Comparison of ENCODE assay signal across 8 mouse cellular contexts in genomic region chr13:18124368-18124767, GRCm38 (mm10).
DNase-seq lines count a peak whose midpoint lies in the region; ATAC-seq and TF ChIP-seq lines count a peak whose summit lies in the region.

No protein-coding gene starts in this region.

- peak; percentile 47 for DNase-seq in urinary bladder, postnatal 14 days (ENCODE audit: low spot score)
- no peak for DNase-seq in urinary bladder, postnatal 10 days (ENCODE audit: low spot score)
- DNase-seq in heart, postnatal 4 days: peak; percentile 55
- DNase-seq in layer of hippocampus, adult 2 months (ENCODE audit: low spot score in 2 of 2): peak; percentile 40 to 56
- peak; percentile 68 for DNase-seq in right cerebral cortex, postnatal 14 days

- H3K27me3 ChIP-seq in embryonic facial prominence, embryonic 13.5 days: no peaks in the 10 kb centered on the region
- H3K27me3 ChIP-seq in lung, embryonic 16.5 days (ENCODE audit: control insufficient read depth, insufficient read depth, low read depth, low read length): no peaks in the 10 kb centered on the region

- peak overlapping the region; percentile 21 for H3K4me3 ChIP-seq in embryonic facial prominence, embryonic 13.5 days
- H3K4me3 ChIP-seq in layer of hippocampus, adult 2 months: peak overlapping the region; percentile 33
- 0 out of 2 replicates have a peak overlapping the region, but pooled peaks have one; percentile 25 for H3K4me3 ChIP-seq in lung, embryonic 16.5 days (ENCODE audit: low read length)

- 21% methylated on average over 13 of the region's 13 CpGs for WGBS in embryonic facial prominence, embryonic 13.5 days
- WGBS in lung, embryonic 16.5 days: 19% methylated on average over 13 of the region's 13 CpGs

- peaks cover 10% of the 10 kb centered on the region for H3K4me1 ChIP-seq in embryonic facial prominence, embryonic 13.5 days
- no peaks in the 10 kb centered on the region for H3K4me1 ChIP-seq in lung, embryonic 16.5 days (replicated peaks; ENCODE audit: control insufficient read depth, insufficient read depth, low read length)

- ATAC-seq in embryonic facial prominence, embryonic 13.5 days (ENCODE audit: insufficient number of reproducible peaks, insufficient read depth, low FRiP score, low TSS enrichment, low read depth): no peak
- ATAC-seq in lung, embryonic 16.5 days (ENCODE audit: low read depth): no peak
- no peak for ATAC-seq in megakaryocyte-erythroid progenitor cell, adult 5-6 weeks (replicated peaks; ENCODE audit: low FRiP score, low TSS enrichment, poor library complexity, severe bottlenecking)

- peak; percentile 88 for TF ChIP-seq CTCF in layer of hippocampus, adult 2 months (conservative IDR thresholded peaks at IDR 0.05)

- H3K4me2 ChIP-seq in embryonic facial prominence, embryonic 13.5 days: peak overlapping the region; percentile 50
- peak overlapping the region; percentile 50 for H3K4me2 ChIP-seq in lung, embryonic 16.5 days (ENCODE audit: low read depth, low read length)

- H3K9me3 ChIP-seq in embryonic facial prominence, embryonic 13.5 days: no peaks in the 10 kb centered on the region
- H3K9me3 ChIP-seq in lung, embryonic 16.5 days (ENCODE audit: control insufficient read depth, low read length): no peaks in the 10 kb centered on the region

- no peaks in the 10 kb centered on the region for H3K36me3 ChIP-seq in embryonic facial prominence, embryonic 13.5 days
- no peaks in the 10 kb centered on the region for H3K36me3 ChIP-seq in lung, embryonic 16.5 days (ENCODE audit: control insufficient read depth, insufficient read depth, low read length)

- H3K9ac ChIP-seq in embryonic facial prominence, embryonic 13.5 days: peak overlapping the region; percentile 54; the same call in 1 of the 2 replicates
- no peak overlapping the region for H3K9ac ChIP-seq in lung, embryonic 16.5 days (ENCODE audit: low read length)

- H3K27ac ChIP-seq in embryonic facial prominence, embryonic 13.5 days: no peak overlapping the region
- no peak overlapping the region for H3K27ac ChIP-seq in layer of hippocampus, adult 2 months
- no peak overlapping the region for H3K27ac ChIP-seq in lung, embryonic 16.5 days (ENCODE audit: low read length)
